Mouse (Mus musculus): ENCODE data around the gene Ap5s1.
A peak's percentile ranks its signal among the peaks of the same experiment; 100 is the strongest.
"Not testable (repeated sequence)": the region's sequence is repeated elsewhere in the genome, so short reads cannot be mapped to it uniquely, and the experiment has no call there.

Ap5s1 gene

GRCm38 (mm10) chr2:131221853-131222515 is 15.1 kb downstream of the Ap5s1 start:
- no peak for DNase-seq (ENCODE audit: low spot score in 2 of 2)

GRCm38 (mm10) chr2:131222562-131222961 is 15.7 kb downstream of the Ap5s1 start:
- no peak for DNase-seq (ENCODE audit: low spot score in 2 of 2)

- no peak for DNase-seq (ENCODE audit: low spot score in 2 of 2)
Measured at GRCm38 (mm10) chr2:131223569-131223968, 16.7 kb downstream of the Ap5s1 start.

GRCm38 (mm10) chr2:131225178-131225577 is 18.3 kb downstream of the Ap5s1 start:
- no peak for DNase-seq (ENCODE audit: low spot score in 2 of 2)

GRCm38 (mm10) chr2:131226669-131227068 is 19.8 kb downstream of the Ap5s1 start:
- DNase-seq (ENCODE audit: low spot score in 2 of 2), result not testable (repeated sequence)

- DNase-seq (ENCODE audit: low spot score in 2 of 2), result no peak
Measured at GRCm38 (mm10) chr2:131227243-131227642, 20.4 kb downstream of the Ap5s1 start.

- DNase-seq (ENCODE audit: low spot score in 2 of 2), result no peak
Measured at GRCm38 (mm10) chr2:131232558-131232957, 25.7 kb downstream of the Ap5s1 start.

GRCm38 (mm10) chr2:131233307-131234126 is 26.6 kb downstream of the Ap5s1 start, which contains the start of gene Mavs:
TSS of gene Mavs (plus strand) at chr2:131234063.
- peak; percentile 90 to 93 for DNase-seq (ENCODE audit: low spot score in 2 of 2)

- no peak for DNase-seq (ENCODE audit: low spot score in 2 of 2)
Measured at GRCm38 (mm10) chr2:131234127-131234650, 27.3 kb downstream of the Ap5s1 start.

- no peak for DNase-seq (ENCODE audit: low spot score in 2 of 2)
Measured at GRCm38 (mm10) chr2:131234970-131235635, 28.2 kb downstream of the Ap5s1 start.

- DNase-seq (ENCODE audit: low spot score in 2 of 2), result no peak
Measured at GRCm38 (mm10) chr2:131242180-131242579, 35.3 kb downstream of the Ap5s1 start.

GRCm38 (mm10) chr2:131242929-131243328 is 36.1 kb downstream of the Ap5s1 start:
- no peak for DNase-seq (ENCODE audit: low spot score in 2 of 2)

- DNase-seq (ENCODE audit: low spot score in 2 of 2), result peak in 1 of 2 experiments; percentile 31
Measured at GRCm38 (mm10) chr2:131253681-131254328, 46.9 kb downstream of the Ap5s1 start.

- no peak for DNase-seq (ENCODE audit: low spot score in 2 of 2)
Measured at GRCm38 (mm10) chr2:131254329-131254713, 47.4 kb downstream of the Ap5s1 start.

- DNase-seq (ENCODE audit: low spot score in 2 of 2), result no peak
Measured at GRCm38 (mm10) chr2:131255738-131256137, 48.9 kb downstream of the Ap5s1 start.

GRCm38 (mm10) chr2:131258693-131259092 is 51.8 kb downstream of the Ap5s1 start:
- DNase-seq (ENCODE audit: low spot score in 2 of 2), result no peak

GRCm38 (mm10) chr2:131260544-131261307 is 53.8 kb downstream of the Ap5s1 start:
- DNase-seq (ENCODE audit: low spot score in 2 of 2), result no peak

GRCm38 (mm10) chr2:131261481-131262212 is 54.8 kb downstream of the Ap5s1 start:
- DNase-seq (ENCODE audit: low spot score in 2 of 2), result peak in 1 of 2 experiments; percentile 64

- DNase-seq (ENCODE audit: low spot score in 2 of 2), result peak; percentile 98
Measured at GRCm38 (mm10) chr2:131262213-131262672, 55.4 kb downstream of the Ap5s1 start, which contains the start of gene Pank2. TSS of gene Pank2 (plus strand) at chr2:131262495.
